Mouse (Mus musculus): ENCODE data around the gene Sult4a1.

Gene Sult4a1

DNA sequence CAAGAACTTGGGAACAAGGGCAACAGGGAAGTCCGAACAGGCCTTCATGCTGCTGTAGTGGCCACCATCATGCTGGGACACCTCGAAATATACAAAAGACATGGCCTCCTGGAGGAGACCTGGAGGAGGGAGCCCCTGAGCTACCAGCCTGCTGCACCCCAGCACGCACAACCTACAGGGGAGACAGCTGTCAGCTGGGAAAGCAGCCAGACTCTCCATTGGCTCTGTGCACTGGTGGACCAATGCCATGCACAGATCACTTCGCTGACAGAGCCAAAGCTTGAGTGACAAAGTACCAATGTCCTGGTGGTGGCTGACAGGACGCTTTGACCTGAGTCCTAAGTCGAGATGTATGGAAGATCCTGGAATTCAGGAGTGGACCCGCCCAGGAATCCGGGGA lies 9.5 kb downstream of the Sult4a1 start:
- no peak for DNase-seq (ENCODE audit: low spot score)

DNA sequence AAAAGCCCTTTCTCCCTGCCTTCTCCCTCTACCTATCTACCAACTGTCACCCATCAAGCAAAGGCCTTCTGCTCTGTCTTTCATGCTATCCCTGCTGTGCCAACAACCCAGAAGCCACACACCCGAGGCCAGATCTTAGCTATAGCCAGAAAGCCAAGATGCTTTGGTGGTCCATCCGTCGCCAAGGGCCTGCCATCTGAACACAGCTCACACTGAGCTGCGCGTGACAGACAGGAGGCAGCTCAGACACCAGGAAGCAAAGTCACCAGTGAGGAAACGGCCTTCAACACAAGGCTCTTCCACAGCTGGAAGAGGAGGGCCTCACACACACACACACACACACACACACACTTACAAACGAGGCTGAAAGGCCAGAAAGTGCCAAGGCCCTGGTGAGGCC lies 10.6 kb downstream of the Sult4a1 start:
- no peak for DNase-seq (ENCODE audit: low spot score)

DNA sequence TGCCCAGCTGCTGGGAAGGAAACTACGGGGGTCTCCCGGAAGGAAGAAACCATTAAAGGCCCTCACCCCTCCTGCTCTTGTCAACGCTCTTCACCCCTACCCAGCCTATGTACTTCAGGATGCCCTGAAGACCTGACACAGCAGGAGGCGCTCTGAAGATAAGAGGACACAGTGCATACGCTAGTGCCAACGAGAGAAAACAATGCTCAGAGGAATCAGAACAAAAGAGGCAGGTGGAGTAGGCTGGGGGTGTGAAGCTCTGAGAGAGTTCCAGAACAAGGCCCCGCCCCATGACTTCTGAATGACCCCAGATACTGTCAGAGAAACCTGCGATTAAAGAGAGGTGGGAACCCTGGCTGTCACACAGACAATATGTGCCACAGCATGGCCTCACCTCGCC lies 18.8 kb downstream of the Sult4a1 start:
- no peak for DNase-seq (ENCODE audit: low spot score)

DNA sequence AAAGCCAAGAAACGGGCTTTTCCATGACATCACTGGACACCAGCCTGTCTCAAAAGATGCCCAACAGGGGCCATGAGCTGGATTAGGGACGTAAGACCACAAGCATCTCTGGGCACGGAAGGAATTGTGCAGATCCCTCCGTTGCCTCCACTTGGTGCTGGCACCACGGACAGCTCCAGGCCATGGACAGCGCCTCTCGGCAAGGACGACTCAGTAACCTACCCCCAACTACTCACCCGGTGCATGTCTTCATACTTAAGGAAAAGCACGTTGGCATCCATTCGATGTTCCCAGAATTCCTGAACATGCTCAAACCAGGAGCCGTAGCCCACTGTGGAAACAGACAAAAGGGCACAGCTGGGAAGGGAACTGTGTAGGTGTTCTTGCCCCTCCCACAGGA lies 19.2 kb downstream of the Sult4a1 start:
- DNase-seq (ENCODE audit: low spot score): no peak

DNA sequence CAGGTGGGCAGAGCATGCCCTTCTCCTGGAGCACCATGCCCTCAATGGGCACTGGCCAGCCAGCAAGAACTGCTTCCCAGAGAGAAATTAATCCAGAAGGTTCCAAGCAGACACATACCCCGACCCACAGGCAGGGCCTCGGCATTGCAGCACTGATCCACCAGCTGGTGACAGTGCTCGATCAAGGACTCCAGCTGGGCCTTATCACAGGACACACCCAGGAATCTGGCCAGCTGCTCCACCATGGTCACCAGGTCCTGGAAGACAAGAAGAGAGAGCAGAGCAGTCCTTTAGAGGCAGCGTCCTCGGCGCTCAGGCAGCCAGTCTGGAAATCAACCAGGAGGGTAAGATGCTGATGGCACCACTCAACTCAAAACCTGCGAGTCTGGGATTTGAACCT lies 25.5 kb downstream of the Sult4a1 start:
- DNase-seq (ENCODE audit: low spot score): no peak

DNA sequence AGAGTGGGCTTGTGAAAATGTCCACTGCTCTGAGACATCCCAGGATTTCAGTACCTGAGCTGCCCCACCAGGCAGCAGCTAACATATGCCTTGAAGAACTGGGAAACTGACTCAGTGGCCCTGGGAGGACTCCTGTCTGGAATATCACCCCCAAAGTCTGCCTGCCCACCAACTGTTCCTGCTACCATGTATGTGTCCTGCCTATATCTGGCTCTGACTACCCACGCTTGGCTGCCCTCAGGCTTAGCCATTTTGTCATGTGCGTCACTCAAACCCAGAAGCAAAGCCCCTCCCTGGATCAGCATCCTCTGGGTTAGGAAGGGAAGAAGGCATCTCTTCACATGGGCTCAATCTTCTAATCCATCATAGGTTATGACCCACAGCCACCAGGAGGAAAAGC lies 26.0 kb downstream of the Sult4a1 start:
- no peak for DNase-seq (ENCODE audit: low spot score)

DNA sequence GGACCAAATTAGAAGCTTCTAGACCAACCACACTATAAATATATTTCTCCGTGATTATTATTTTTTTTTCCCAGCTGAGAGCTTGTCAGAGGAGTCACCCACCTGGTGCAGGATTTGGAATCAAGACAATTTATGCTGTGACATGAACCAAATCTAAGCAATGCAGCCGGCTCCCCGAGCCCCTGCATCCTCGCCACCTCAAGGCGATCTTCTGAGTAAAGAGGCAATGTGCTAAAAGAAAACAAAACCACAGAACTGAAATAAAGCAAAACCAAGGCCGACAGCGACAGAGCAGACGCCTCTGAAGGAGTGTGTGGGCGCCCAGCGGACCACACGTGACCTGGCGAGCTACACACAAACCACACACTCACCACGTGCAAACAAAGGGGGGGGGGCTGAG lies 26.9 kb downstream of the Sult4a1 start:
- no peak for DNase-seq (ENCODE audit: low spot score)

DNA sequence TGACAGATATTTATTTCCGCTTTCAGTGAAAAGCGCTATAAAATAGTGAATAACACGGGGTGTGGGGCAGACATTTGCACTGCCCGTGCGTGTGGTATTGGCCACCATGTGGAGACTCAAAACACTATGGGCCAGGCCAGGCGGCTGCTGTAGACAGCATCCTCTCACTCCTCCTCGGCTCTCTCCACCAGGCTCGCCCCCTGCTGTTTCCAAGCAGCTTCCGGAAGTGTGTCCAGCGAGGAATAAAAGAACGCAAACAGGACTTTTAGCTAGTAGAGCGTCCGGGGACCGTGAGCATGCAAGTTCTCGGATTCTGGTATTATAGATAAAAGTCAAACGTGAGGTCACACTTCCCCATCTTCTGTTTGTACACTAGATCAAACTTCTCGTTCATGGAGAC lies 28.4 kb downstream of the Sult4a1 start:
- no peak for DNase-seq (ENCODE audit: low spot score)

DNA sequence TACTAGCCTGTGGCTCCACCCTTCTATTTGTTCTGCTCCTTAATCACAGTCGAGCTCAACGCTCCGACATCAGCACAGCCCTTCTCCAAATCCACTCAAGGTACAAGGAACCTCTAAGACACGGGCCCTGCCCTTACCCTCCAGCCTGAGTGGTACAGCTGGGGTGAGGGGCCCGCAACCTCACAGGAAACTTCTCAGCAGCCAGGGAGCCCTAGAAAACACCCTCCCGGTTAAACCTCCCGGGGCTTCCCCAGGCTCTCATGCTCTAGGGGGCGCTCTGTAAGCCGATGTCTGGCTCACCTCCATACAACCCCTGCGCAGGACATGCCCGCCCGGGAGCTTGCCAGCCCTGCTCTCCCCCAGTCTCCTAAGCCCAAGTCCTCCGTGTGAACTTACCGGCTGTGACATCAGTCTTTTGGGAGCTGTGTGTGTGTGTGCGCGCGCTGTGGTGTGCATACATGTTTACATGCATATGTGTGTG lies 30.8 kb downstream of the Sult4a1 start:
- DNase-seq (ENCODE audit: low spot score): peak; percentile 51

DNA sequence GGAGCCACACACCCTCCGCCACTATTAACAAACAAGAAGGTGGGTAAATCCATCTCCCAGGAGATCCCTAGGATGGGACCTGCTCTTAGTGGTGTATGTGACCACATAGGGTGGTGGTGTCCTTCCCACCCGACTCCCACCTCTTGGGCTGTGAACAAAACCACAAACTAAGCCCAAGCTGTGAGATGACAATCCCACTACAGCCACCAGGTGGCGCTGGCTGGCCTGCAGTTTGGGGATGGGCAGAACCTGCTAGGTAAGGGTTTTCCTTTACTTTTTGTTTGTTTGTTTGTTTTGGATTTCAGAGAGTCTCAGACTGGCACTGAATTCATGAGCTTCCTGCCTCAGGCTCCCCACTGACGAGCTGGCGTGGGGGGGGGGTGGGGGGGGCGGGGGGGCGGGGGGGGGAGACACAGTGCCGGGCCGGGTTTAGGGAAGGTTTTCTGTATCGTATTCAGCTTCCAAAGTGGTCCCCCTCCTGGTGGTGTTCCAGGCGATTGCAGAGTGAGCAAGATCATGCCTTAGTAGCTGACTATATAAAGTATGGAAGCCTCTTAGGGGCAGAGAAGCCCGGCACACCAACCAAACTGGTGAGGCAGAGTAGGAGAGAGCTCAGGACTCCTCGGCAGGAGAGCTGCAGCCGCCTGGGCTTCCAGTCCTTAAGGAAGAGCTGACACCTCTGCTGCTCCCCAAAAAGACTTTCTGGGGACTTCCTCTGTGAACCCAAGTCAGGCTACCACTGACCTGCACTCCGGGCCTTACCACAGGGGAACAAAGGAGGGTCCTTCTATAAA lies 31.4 kb downstream of the Sult4a1 start:
- peak; percentile 86 for DNase-seq (ENCODE audit: low spot score)

DNA sequence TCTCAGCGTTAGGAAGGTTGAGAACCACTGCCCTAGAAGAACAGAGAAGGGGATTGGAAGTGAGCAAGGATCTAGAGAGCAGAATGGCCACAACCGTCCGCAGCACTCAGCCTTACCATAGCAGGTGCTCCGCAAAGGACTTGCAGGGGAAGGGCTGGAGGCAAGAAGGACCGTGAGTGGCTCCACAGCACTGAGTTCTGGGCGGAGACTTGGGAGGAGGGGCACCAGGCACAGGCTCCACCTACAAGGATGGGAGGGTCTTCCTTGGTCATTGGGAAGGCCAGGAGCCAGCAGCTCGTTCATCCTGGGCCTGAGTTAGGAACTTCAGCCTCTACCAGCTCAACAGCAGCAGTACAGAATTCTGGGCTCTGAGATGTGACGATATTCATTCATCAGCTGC lies 32.5 kb downstream of the Sult4a1 start:
- DNase-seq (ENCODE audit: low spot score): no peak

DNA sequence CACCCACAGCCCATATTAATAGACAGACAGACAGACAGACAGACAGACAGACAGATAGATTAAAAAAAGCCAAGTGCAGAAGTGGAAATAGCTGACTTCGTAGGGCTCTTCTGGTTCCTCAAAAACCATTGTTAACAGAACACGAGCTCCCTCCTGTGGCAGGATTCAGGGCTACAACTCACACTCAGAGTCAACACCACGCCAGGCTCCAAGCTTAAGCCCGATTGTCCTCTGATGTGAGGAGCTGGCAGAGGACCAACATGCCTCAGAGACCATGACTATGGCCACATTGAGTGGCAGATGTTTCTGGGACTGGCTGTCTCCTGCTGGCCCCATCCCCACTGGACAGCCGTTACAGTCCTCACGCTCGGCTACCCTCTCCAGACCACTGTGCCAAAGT lies 33.3 kb downstream of the Sult4a1 start:
- DNase-seq (ENCODE audit: low spot score): peak; percentile 87

DNA sequence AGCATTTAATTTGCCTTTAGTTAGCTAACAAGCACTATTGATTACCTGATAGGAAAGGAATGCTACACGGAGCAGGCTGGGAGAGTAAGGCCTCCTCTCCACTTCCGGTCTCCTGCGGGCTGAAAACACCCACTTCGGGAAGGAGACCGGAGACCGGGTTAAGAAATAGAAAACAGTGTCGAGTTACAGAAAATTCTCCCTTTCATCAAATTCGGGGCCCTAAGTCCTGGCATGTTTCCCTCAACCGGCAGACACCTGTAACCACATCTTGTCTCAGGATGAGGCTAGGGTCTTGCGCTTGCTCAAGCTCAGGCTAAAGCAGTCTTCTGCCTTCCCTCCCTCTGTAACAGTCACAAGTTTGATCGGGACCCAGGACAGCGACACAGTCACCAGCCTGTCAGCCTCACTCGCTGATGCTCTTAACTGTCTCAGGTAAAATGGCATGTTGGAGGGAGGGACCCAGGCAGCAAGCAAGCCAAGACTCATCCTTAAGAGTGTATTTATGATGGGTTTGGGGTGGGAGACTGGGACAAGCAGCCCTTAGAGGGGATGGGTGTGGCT lies 35.4 kb downstream of the Sult4a1 start:
- DNase-seq (ENCODE audit: low spot score): no peak

DNA sequence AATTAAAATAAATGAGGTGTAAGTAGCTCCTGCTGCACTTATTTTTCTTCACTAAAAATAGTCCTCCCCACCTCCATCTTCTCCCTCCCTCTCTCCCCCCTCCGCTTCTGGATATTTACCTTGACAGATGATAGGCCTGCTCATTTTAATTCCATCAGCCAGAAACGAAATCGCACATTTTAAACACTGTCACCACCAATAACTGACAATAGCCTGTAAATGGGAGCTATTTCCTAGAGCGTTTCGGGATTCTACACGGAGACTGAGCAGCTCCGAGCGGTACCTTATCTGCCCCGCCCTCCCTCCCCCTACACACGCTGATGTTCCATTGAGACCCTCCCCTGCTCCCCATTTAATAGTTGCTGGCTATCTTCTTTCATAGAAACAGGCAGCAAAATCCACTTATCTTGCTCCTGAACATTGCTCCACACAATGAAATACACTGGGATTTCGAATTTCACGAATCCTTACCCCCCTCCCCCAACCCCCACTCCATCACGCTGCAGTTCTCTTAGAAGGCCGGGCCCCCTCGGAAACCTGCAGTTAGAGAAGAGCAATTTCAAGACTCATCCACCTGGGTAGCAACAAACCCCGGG lies 36.0 kb downstream of the Sult4a1 start:
- DNase-seq (ENCODE audit: low spot score): no peak

DNA sequence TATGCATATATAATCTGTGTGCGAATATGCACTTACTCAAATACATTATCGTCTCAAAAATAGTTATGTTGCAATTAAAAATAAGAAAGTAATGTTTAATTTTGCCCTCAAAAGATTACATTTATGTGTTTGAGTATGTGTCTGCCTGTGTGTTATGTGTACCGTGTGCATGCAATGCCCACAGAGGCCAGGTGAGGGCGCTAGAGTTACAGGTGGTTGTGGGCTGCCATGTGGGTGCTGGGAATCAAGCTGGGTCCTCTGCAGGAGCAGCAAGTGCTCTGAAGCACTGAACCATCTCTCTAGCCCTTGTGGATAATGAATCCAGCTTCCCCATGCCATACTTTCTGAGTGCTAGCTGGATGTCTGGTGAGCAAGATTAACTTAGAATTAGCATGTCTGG lies 39.9 kb downstream of the Sult4a1 start:
- DNase-seq (ENCODE audit: low spot score): no peak

DNA sequence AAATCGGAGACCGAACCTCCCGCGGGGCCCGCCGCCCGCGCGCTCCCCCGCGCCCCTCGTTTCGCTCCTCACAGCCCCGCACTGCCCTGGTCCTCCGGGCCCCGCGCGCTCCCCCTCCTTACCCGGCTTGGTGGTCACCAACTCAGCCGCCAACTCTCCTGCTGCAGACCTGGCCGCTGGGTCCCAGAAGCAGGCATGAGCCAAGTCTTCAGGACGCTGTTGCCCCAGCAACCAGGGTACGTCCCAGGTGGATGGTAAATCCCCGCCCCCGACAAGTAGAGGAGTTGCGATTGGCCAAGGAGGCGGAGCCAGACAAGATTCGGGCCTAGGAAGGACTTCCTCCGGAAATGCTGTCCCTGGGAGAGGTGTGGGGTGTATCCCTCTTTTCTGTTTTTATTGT lies 40.4 kb downstream of the Sult4a1 start, which contains the start of gene Efcab6:
TSS of gene Efcab6 (minus strand) at position 240 of the 400 bp plus-strand sequence.
- DNase-seq (ENCODE audit: low spot score): peak; percentile 52

DNA sequence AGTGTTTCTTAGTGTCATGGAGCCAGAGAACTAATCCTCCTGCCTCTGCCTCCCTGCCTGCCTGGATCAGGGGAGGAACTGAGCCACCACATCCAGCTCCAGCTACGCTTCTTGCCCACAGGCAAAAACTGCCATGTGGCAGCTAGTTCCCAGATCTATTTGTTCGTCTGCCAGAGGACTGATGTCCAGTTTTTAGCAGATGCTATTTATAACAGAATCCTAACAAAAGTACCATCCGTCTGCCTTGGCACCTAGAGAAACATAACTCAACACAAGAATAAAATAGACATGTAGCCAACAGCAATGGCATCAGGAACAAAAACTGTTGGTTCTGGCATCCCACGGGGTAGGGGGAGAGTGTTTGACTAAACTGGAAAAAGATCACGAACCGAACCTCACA lies 46.7 kb downstream of the Sult4a1 start:
- no peak for DNase-seq (ENCODE audit: low spot score)

DNA sequence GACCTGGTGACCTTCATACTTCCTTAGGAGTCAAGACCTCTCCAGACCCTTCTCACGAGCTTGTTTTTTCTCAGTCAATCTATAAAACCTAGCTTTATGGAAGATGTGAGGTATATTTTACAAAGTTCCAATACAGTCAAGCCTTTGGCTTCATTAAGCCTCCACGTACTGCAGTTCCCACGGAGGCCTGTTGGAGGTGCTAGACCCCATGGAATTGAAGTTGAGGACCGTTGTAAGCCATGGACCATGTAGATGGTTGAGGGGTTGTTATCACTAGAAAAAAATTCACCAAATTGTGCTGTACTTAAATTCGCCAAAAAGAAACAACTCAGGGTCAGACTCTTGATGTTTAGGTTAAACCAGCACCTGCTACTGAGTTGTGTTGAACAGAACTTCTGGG lies 49.5 kb downstream of the Sult4a1 start:
- no peak for DNase-seq (ENCODE audit: low spot score)

DNA sequence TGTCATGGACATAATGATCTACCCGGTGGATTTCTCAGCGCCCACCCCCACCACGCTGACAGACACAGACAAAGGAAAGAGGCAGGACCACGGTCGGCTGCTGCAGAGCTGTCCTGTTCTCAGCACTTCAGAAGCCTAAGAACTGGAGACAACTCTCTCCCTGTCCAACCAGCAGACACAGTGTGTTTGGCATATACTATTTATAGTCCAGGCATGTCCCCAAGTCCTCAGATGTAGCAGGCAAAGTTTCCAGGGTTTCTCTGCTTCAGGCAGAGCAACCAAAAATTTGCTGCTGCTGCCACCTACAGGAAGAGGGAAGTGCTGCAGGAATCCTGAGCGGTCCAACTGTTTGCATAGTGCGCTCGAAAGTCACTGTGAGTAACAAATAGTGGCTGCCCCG lies 51.7 kb downstream of the Sult4a1 start:
- peak; percentile 92 for DNase-seq (ENCODE audit: low spot score)

DNA sequence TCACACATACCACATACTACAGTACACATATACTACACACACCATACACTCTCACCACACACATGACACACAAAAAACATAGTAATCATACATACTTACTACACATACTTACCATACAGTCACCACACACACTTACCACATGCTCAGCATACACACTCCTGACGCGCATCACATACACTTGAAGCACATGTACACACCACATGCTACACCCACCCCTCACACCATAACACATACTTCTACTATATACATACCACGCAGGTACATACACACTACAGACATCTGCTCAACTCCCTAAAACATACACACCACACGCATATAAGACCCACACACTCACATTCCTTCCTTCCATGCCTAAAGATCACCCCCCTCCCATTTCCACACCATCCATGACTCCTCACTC lies 52.3 kb downstream of the Sult4a1 start:
- no peak for DNase-seq (ENCODE audit: low spot score)

DNA sequence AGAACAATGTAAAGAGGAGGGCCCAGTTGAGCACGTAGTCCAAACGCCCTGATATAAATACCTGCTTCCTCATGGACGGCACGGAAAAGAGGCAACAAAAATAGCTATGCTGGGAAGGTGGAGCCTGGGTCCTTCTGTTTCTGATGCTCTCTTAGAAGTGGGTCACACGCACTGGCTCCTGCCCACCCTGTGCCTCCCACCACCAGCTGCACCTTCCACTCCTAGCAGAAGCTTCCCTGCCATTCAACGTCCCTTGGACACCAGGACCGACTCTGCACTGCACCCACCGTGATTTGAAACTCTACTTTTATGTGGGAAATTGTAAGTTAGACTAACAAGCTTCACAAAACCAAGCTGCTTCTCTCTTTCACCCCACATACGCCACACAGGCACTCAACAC lies 53.2 kb downstream of the Sult4a1 start:
- DNase-seq (ENCODE audit: low spot score): no peak

DNA sequence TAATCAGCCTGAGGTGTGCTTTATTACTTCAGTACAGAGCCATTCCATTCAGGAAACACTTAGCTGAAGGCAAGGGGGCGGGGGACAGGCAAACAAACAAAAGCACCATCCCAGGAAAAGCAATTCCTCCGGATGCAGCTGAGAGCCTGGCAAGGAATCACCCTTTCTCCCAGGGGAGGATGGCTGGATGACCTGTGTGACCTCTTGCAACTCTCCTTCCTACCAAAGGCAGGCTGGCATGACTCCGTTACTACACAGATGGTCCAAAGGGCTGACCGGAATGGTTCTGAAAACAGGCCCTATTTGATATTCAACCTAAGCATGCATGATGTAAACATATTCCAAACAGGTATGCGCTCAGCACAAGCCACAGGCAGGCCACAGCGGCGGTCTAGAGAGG lies 56.0 kb downstream of the Sult4a1 start:
- DNase-seq (ENCODE audit: low spot score): no peak

DNA sequence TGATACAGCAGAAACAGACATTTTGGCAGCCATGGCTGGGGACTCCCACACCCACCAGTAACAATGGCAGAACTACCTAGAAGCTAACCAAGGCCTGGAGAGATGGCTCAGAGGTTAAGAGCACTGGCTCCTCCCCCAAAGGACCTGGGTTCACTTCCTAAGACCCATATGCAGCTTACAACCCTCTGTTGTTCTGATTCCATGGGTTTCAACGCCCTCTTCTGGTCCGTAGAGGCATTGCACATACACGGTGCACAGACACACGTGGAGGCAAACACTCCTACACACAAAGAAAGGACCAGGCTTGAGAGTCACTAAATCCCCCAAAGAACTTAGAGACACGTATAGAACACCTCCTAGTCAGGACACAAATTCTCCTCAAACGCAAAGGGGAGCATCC lies 60.0 kb downstream of the Sult4a1 start:
- no peak for DNase-seq (ENCODE audit: low spot score)

DNA sequence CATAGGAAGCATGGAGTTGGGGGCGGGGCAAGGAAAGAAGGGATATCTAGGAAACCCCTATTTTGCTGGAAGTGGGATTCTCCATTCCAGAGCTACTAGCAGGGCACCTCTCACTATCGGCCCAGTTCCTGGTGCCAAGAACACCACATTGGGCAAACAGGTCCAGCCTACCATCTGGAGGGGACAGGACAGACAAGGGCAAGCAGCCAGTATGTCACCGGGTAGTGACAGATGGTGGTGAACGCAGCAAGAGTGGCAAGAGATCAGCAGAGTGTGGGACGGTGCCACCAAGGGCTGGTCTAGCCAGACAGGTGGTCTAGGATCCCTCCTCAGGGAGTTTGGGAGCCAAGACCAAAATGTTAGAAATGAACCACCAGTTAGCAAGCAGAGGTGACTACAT lies 68.5 kb downstream of the Sult4a1 start:
- no peak for DNase-seq (ENCODE audit: low spot score)

Measured in retina, embryonic 14.5 days (tissue).